Mouse (Mus musculus): ENCODE data around the gene Atp6v0e. TPM values are rescaled to one million over a fixed set of nuclear protein-coding genes. Genes with fewer than 3 reads are reported as not detected.
A peak's percentile ranks its signal among the peaks of the same experiment; 100 is the strongest.

Gene Atp6v0e
- total and polyA plus RNA-seq, 3 experiments = 60.9 to 143 (median 67.2) TPM

- no peak overlapping the region for H3K9ac ChIP-seq (ENCODE audit: low read depth, low read length)
- intact Hi-C loops (cut with DNase I) = no loop called here
- H3K79me2 ChIP-seq (replicated peaks; ENCODE audit: control insufficient read depth, insufficient read depth, low read length) = no peaks in the 10 kb centered on the region
- no peaks in the 10 kb centered on the region for H3K36me3 ChIP-seq (ENCODE audit: control insufficient read depth, insufficient read depth, low read length)
- H3K4me3 ChIP-seq = no peak overlapping the region
- H3K27me3 ChIP-seq (ENCODE audit: control insufficient read depth, insufficient read depth, low read length) = no peaks in the 10 kb centered on the region
- H3K4me1 ChIP-seq (ENCODE audit: control insufficient read depth, insufficient read depth, low read length) = peaks cover 3% of the 10 kb centered on the region
- 47% methylated on average over 13 of the region's 13 CpGs for WGBS
- peak overlapping the region; percentile 20; the same call in 1 of the 2 replicates for H3K27ac ChIP-seq
- DNase-seq = peak in 1 of 2 experiments; percentile 16
- TF ChIP-seq EP300 (IDR thresholded peaks at IDR 0.05; ENCODE audit: insufficient read depth, low read depth, low read length) (no peak), CTCF (IDR thresholded peaks at IDR 0.05) (no peak), POLR2A (IDR thresholded peaks at IDR 0.05; ENCODE audit: insufficient read depth, low read depth, low read length) (no peak)
Observed at GRCm38 (mm10) chr17:26647283-26647682, 15.7 kb upstream of the Atp6v0e start.

GRCm38 (mm10) chr17:26649565-26649964, 13.5 kb upstream of the Atp6v0e start:
- no peak overlapping the region for H3K4me3 ChIP-seq
- intact Hi-C loops (cut with DNase I) = no loop called here
- DNase-seq = no peak
- no peaks in the 10 kb centered on the region for H3K27me3 ChIP-seq (ENCODE audit: control insufficient read depth, insufficient read depth, low read length)
- 73% methylated on average over 4 of the region's 4 CpGs for WGBS
- no peak overlapping the region for H3K9ac ChIP-seq (ENCODE audit: low read depth, low read length)
- H3K79me2 ChIP-seq (replicated peaks; ENCODE audit: control insufficient read depth, insufficient read depth, low read length) = no peaks in the 10 kb centered on the region
- no peaks in the 10 kb centered on the region for H3K36me3 ChIP-seq (ENCODE audit: control insufficient read depth, insufficient read depth, low read length)
- H3K4me1 ChIP-seq (ENCODE audit: control insufficient read depth, insufficient read depth, low read length) = peaks cover 3% of the 10 kb centered on the region
- no peak overlapping the region for H3K27ac ChIP-seq
- TF ChIP-seq CTCF (IDR thresholded peaks at IDR 0.05) (peak; percentile 35), POLR2A (IDR thresholded peaks at IDR 0.05; ENCODE audit: insufficient read depth, low read depth, low read length) (no peak)

GRCm38 (mm10) chr17:26650451-26651363, 12.3 kb upstream of the Atp6v0e start:
- peak overlapping the region; percentile 12; the same call in 1 of the 2 replicates for H3K27ac ChIP-seq
- 66% methylated on average over 14 of the region's 14 CpGs for WGBS
- intact Hi-C loops (cut with DNase I) = no loop called here
- DNase-seq = no peak
- no peak overlapping the region for H3K9ac ChIP-seq (ENCODE audit: low read depth, low read length)
- H3K27me3 ChIP-seq (ENCODE audit: control insufficient read depth, insufficient read depth, low read length) = no peaks in the 10 kb centered on the region
- H3K4me1 ChIP-seq (ENCODE audit: control insufficient read depth, insufficient read depth, low read length) = peaks cover 3% of the 10 kb centered on the region
- TF ChIP-seq POLR2A (IDR thresholded peaks at IDR 0.05; ENCODE audit: insufficient read depth, low read depth, low read length) = no peak
- no peak for TF ChIP-seq EP300 (IDR thresholded peaks at IDR 0.05; ENCODE audit: insufficient read depth, low read depth, low read length)
- peak; percentile 22; the same call in 1 of the 2 replicates for TF ChIP-seq CTCF (IDR thresholded peaks at IDR 0.05)
- H3K4me3 ChIP-seq = no peak overlapping the region
- no peaks in the 10 kb centered on the region for H3K79me2 ChIP-seq (replicated peaks; ENCODE audit: control insufficient read depth, insufficient read depth, low read length)
- no peaks in the 10 kb centered on the region for H3K36me3 ChIP-seq (ENCODE audit: control insufficient read depth, insufficient read depth, low read length)

- Histone ChIP-seq H3K27me3 (ENCODE audit: control insufficient read depth, insufficient read depth, low read length) (no peaks in the 10 kb centered on the region), H3K4me3 (no peak overlapping the region), H3K4me1 (ENCODE audit: control insufficient read depth, insufficient read depth, low read length) (peaks cover 5% of the 10 kb centered on the region), H3K79me2 (replicated peaks; ENCODE audit: control insufficient read depth, insufficient read depth, low read length) (no peaks in the 10 kb centered on the region), H3K36me3 (ENCODE audit: control insufficient read depth, insufficient read depth, low read length) (no peaks in the 10 kb centered on the region), H3K27ac (no peak overlapping the region), H3K9ac (ENCODE audit: low read depth, low read length) (no peak overlapping the region)
- TF ChIP-seq POLR2A (IDR thresholded peaks at IDR 0.05; ENCODE audit: insufficient read depth, low read depth, low read length) (no peak), CTCF (IDR thresholded peaks at IDR 0.05) (no peak), EP300 (IDR thresholded peaks at IDR 0.05; ENCODE audit: insufficient read depth, low read depth, low read length) (no peak)
- DNase-seq = no peak
- intact Hi-C loops (cut with DNase I) = no loop called here
- WGBS = 24% methylated on average over 21 of the region's 21 CpGs
Observed at GRCm38 (mm10) chr17:26658854-26659572, 4.0 kb upstream of the Atp6v0e start.

GRCm38 (mm10) chr17:26659573-26659915, 3.5 kb upstream of the Atp6v0e start:
- Histone ChIP-seq H3K9ac (ENCODE audit: low read depth, low read length) (no peak overlapping the region), H3K4me1 (ENCODE audit: control insufficient read depth, insufficient read depth, low read length) (peaks cover 5% of the 10 kb centered on the region), H3K27ac (no peak overlapping the region), H3K4me3 (no peak overlapping the region), H3K27me3 (ENCODE audit: control insufficient read depth, insufficient read depth, low read length) (no peaks in the 10 kb centered on the region), H3K36me3 (ENCODE audit: control insufficient read depth, insufficient read depth, low read length) (no peaks in the 10 kb centered on the region), H3K79me2 (replicated peaks; ENCODE audit: control insufficient read depth, insufficient read depth, low read length) (no peaks in the 10 kb centered on the region)
- TF ChIP-seq CTCF (IDR thresholded peaks at IDR 0.05) (no peak), EP300 (IDR thresholded peaks at IDR 0.05; ENCODE audit: insufficient read depth, low read depth, low read length) (no peak), POLR2A (IDR thresholded peaks at IDR 0.05; ENCODE audit: insufficient read depth, low read depth, low read length) (no peak)
- intact Hi-C loops (cut with DNase I) = no loop called here
- DNase-seq = no peak
- 62% methylated on average over 3 of the region's 3 CpGs for WGBS
